Mouse (Mus musculus): ENCODE results near the gene Mrap2.

DNA sequence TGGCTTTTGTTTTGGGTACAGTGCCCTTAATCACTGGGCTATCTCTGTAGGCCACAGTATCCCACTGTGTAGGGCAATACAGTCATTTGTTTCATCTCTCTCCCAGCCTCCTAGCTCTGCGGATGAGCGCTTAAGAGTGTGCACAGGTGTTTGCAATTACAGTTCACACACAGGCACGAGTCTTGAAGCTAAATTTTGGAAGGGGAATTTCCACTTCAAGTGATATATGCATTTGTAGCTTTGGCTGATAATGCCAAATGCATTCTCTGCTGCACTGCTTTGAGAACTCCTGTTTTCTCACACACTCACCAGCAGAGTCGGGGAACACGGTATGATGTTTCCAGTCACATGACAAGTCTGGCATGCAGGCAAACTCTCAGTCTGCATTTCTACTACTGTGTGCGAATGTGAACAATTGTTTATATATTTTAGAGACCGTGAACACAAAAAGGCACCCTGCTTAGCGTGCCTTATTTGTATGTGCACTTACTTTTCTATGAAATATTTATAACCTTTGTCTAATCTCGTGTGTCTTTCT is 22.1 kb upstream of the Mrap2 start:
- TF ChIP-seq POLR2A (IDR thresholded peaks at IDR 0.05; ENCODE audit: control insufficient read depth, low read depth, low read length) (no peak), CTCF (IDR thresholded peaks at IDR 0.05; ENCODE audit: control insufficient read depth, insufficient read depth, insufficient replicate concordance, low read depth, low read length) (no peak)

Data from testis, adult 2 months (tissue).